Mouse (Mus musculus): ENCODE results near the gene Rftn2.

The Rftn2 gene

DNA sequence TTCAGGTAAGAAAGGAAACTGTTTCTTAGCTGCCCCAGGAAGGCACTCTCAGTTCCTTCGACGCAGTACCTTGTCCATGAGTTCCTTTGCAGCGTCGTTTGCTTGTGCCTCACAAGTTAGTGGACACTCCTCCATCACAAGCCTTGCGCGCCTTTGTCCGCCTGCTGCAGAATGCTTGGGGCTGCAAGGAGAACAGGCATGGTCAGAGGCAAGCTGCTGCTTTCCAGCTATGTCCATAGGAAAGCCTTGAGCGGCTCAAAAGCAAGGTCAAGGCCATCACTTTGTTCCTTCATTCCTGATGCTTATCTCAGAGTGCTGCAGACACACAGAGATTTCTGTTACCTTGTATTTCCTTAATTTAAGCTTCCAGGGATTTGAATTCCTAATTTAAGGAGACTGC is 15.5 kb downstream of the Rftn2 start:
- DNase-seq (ENCODE audit: low read depth, low spot score) = no peak

DNA sequence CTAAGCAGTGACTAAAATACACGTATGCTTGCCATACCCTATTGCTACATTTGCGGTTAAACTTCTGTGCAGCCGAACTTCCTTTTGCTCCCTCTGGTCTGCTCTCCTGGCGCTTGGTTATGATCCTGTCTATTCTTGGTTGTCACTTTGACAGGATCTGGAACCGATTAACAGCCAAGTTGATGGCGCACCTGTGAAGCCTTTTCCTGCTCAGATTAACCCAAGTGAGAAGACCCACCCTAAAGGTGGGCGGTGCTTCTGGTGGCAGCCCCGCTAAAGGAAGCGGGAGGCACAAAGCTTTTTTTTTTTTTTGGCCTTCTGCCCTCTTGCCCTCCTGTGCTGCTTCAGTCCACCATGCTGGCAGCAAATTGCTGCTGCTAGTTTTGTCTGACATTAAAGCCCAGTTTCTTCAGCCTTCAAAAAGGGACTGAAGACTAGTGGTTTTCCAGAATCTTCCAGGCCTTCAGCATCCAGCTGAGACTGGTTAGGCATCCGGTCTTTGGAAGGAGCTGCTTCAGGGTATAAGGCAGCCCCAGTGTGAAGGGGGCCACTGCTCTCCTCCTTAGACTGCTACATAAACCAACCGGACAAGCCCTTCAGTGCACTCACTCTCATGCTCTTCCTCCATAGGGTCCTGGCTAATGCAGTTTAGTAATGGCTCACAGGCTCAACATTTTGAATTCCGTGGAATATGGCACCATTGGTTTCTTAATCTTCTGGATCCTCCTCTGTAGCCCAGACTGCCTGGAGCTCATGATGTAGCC is 16.2 kb downstream of the Rftn2 start:
- no peak for DNase-seq (ENCODE audit: low read depth, low spot score)

DNA sequence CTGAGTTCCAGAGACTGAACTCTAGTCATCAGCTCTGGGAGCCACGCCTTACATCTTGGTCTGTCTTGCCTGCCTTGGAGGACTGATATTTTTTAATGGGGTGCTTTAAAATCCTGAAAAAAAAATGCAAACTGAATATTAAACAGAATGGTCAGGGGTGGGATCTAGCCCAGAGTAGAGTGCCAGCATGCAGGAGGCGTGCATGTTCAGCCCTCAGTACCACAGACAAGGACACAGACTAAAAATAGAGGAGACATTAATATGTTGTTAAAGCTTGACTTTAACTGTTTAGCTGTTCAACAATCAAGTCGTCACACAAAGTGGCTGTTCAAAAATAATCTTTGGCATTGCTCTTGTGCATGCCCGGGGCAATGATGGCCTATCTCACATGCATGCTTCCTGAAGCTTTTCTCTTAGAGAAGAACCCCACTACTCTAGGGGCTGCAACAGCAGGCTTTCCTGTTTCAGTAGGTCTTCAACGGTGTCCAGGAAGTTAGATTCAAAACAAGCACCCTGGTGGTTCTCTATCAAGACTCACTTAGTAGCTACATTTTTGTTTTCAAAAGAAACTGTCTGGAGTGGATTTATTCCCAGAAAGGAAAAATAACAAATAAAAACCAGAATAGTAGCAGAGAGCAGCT is 18.0 kb downstream of the Rftn2 start:
- no peak for DNase-seq (ENCODE audit: low read depth, low spot score)

DNA sequence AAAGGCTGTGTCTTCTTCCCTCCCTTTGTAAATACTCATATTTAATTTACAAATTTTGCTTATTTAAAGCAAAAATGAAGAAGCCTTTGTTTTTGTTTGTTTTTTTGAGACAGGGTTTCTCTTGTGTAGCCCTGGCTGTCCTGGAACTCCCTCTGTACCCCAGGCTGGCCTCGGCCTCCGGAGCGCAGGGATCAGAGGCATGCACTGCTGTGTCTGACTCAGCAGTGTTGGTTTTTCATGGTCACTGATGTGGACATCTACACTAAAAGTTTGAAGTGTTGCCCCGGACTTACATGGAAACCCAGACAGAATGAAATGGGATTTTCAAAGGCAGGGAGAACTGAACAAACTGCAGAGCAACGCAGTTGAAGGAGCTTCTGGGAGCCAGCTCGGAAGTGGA is 19.0 kb downstream of the Rftn2 start:
- DNase-seq (ENCODE audit: low read depth, low spot score) = no peak

DNA sequence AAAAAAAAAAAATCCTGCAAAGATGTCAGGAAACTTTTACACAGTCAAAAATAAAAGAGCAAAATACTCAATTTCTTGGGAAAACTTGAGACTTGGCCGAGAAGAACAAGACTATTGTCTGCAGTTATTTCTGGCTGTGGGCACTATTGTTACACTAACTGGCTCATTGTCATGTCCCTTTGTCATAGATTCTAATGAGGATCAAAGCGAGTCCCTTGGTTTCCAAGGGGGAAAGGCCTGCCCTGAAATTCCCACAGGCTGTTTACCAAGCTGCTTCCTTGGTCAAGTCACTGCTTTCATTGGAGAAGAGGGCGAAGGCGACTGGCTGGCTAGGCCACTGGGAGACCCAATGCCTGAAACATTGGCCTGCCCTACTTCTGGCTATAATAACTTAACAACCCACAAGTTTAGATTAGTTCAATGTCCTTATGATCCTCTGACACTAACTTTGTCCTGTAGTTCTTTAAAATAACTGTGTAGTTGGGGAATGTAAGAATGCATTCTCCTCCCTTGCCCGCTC is 20.7 kb downstream of the Rftn2 start:
- no peak for DNase-seq (ENCODE audit: low read depth, low spot score)

DNA sequence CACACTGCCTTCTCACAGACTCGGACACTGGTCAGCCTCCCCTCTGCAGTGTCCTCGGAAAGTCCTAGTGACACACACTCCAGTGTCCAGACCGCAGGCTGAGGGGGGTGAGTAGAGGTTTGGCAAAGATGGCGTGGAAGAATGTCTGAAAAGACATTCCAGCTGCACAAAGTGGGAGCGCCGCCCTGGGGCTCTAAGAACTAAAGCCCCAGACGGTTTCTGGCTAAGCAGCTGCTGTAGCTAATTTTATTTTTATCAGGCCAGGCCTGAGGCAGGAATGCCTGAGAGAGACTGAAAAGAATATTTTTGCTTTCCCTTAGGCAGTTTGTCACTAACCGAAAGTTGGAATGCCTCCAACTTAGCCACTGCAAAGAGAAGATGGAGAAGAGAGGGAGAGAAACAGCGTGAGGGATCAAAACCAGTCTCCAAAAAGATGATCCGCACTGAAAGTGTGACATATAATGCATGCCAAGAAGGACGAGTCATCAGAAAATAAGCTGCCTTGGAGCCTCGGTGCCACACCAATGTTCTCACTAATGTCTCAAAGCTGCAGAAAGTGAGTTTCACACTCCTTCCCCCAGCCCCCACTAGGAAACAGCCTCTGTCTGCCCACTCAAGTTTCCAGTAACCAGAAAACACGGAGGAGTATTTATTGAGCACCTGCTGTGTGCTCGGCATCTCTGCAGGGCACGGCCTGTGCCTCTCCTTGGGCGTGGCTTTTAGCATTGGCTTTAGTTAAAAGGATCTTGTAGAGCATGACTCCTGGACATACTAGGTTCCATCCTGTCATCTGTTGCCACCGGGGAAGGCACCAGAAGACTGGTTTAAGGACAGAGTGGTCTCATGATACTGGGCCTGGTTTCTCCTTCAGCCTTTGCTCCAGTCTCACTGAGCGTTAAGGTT is 24.5 kb downstream of the Rftn2 start:
- DNase-seq (ENCODE audit: low read depth, low spot score) = no peak

DNA sequence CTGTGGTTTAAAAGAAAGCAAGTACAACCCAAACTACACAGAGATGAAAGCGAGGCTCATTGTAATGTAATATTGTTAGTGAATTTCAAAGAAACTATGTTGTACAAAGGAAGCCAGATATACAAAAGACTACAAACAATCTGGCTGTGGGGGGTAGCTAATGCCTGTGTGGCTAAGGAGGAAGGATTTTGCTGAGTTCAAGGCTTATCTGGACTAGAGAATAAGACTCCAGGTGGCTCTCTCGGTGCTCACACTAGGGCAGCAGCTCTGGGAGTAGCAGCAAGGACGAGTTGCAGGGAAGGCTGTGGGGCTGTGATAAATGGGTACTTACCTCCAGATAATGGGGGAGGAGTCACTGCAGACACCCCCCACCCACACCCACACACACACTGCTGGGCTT is 27.9 kb downstream of the Rftn2 start:
- DNase-seq (ENCODE audit: low read depth, low spot score) = no peak

DNA sequence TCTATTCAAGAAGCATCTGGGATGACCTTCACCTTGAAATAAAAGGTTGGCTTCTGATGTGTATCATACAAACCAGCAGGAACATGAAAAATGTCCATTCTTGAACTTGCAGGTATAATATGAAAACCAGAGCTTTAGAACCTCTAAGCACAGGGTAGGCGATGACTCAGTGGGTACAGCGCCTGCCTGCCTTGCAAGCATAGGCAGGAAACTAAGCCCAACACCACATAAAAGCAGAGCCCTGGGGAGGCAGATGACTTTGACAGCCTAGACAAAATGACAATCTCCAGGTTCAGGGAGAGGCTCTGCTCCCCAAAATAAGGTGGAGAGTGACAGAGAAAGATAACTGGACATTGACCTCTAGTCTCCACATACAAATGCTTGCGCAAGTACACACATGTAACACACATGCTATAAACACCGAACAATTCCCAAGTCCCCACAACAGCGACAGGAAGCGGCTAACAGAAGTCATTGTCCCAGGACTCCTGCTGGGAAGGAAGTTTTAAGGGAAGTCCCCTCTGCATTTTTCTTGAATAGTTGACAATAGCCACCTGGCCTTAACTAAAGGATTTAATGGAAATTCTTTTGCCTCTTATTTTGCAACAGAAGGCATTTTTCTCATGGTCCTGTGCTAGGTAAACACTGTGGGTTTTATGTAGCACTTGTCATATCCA is 30.1 kb downstream of the Rftn2 start:
- DNase-seq (ENCODE audit: low read depth, low spot score) = no peak

DNA sequence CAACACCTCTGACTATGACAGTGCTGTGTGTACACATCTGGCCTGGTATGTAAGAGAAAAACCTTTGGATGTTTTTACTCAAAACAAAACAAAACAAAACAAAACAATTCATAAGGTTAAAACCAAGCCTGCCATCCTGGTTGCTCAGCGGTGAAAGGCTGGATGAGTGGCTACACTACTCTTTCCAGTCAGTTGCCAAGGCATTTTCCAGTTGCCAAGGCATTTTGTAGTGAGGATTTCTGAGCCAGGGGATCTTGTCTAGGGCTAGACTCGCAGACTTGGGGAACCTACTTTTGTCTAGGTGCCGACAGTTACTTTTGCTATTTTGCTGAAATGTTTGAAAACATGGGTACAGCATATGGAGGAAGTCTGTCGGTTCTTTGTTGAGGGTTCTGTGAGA is 31.6 kb downstream of the Rftn2 start:
- DNase-seq (ENCODE audit: low read depth, low spot score) = no peak

DNA sequence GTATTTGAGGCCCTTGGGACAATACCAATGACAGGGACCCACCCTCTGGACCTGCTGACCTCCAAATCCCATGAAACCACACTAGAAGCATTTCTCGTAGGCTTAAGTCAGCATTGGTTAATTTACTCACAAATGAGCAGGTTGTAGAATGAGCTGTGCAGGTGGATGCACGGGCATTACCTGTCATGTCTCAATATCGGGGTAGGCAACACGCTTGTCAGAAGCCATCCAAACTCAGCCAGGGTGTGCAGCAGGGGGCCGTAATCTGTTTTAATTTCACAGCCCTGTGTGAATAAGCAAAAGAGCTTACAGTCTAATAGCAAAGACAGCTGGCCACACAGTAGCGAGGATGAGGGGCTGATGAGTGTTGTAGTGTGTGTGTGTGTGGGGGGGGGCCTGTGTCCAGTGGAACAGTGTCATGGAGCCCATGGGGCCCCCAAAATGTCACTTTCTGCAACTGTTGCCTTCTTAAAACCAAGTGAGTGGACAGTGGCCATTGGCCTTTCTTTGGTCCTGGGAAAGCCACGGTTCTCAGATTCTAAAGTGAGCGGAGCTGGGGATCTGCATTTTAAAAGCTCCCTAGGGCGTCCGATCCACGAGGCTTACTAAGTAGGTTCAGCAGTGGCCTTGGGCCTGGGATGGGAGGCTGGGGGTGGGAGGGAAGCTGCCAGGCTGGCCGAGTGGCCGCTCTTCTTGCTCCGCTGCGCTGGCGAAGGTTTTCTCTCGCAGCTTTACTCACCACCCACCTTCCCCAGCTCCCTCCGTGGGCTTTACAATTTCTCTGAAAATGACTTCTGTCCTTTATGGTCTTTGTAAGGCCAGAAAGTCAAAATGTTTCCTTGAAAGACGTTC is 32.3 kb downstream of the Rftn2 start:
- DNase-seq (ENCODE audit: low read depth, low spot score) = no peak

DNA sequence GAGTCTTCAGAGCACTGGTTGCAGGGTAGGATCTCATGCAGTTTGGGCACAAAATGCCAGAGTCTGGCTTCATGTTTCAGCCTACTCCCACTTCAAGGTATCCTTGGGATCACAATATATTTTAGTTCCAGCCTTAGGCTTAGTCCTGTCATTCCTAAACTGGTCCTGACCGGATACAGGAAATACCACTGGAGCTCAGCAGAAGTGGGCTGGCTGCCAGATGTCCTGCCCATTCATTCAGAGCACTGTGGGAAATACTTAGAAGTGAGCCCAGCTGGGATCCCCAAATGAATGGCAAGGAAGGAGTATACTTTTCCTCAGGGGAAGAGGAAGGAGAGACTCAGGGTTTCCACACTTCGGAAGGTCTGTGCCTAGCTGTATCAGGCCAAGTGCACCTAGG is 33.3 kb downstream of the Rftn2 start:
- DNase-seq (ENCODE audit: low read depth, low spot score) = no peak

DNA sequence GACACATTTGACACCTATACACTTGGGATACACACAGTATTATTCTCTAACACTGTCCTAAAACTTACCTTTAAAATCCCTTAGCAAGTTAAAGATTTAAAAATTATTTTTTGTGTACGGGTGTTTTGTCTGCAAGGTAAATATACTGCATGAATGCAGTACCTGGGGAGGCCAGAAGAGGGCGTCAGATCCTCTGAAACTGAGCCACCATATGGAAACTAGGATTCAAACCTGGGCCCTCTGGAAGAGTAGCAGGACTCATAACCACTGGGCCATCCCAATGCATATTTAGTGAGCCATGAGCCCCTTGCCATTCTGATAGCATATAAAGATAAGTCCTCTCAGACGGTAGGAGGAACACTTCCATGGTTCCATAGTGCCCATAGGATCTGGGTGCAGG is 33.8 kb downstream of the Rftn2 start:
- no peak for DNase-seq (ENCODE audit: low read depth, low spot score)

DNA sequence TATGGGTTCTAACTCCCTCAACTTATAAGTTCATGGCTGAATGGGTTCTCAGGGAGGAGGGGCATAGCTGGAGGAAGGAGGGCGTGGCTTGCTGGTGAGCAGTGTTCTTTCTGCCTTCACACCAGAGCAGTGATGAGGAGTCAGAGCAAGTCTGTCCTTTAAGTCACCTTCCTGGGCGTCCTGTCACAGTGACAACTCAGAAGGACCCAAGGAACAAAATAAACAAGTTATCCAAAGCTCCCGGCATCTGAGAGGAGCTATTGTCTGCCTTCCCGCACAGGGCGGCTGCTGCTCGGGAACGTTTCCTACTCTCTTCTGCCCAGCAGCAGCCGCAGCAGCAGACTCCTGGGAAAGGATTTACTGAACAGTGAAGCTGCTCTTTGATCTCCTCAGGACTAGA is 34.6 kb downstream of the Rftn2 start:
- no peak for DNase-seq (ENCODE audit: low read depth, low spot score)

DNA sequence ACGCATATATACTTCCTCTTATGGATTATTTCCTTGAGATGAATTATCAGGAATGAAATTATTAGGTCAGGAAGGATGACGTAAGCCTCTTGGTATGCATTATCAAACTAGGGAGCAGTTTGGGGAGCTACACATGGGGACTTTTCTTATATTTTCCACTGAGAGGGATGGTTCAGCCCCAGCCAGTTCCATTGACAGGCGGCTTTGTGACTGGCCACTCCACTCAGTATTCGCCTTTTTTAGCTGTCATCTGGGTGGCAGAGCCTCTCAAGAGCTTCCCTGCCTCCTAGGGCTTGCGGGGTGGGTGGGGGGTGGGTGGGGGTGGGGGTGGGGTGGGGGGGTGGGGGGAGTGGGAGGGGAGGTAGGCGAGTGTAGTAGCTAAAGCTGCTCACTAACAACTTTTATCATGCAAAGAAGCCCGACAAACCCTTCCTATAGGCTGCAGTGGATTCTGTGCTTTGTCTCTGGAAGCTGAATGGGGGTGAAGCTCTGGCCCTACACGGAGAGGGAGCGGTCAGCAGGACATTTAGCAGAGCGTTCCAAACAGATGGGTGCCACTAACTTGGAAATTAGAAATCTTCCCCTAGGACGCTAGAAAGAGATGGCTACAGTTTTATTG is 39.9 kb downstream of the Rftn2 start:
- no peak for DNase-seq (ENCODE audit: low read depth, low spot score)

DNA sequence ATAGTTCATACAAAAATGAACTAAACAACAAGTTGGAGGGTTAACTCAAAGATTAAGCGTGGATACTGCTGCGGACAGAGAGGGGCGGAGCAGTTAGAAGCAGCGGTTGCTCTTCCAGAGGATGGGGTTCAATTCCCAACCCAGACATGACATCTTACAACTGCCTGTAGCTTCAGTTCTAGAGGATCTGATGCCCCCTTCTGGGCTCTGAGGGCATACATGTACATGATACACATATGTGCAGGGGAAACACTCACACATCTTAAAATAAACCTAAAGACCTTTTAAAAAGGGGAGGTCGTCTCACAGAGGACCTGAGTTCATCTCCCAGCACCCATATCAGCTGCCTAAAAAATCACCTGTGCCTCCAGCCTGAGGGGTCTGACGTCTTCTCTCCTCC is 40.9 kb downstream of the Rftn2 start:
- DNase-seq (ENCODE audit: low read depth, low spot score) = no peak

DNA sequence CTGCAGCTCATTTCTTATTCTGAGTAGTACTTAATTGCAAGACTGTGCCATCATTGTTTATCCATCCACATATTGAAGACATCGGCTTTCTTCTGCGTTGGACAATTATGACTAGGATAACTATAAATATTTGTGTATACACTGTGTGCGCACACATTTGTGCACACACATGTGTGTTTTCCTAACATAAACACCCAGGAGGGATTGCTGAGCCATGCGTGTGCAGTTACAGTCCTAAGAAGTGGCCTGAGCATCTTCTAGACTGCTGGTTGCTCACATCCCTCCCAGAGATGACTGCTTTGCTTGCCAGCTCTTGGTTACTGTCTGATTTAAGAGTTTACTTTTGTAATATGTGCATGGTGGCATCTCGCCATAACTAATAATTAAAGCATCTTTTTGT is 44.2 kb downstream of the Rftn2 start:
- no peak for DNase-seq (ENCODE audit: low read depth, low spot score)

DNA sequence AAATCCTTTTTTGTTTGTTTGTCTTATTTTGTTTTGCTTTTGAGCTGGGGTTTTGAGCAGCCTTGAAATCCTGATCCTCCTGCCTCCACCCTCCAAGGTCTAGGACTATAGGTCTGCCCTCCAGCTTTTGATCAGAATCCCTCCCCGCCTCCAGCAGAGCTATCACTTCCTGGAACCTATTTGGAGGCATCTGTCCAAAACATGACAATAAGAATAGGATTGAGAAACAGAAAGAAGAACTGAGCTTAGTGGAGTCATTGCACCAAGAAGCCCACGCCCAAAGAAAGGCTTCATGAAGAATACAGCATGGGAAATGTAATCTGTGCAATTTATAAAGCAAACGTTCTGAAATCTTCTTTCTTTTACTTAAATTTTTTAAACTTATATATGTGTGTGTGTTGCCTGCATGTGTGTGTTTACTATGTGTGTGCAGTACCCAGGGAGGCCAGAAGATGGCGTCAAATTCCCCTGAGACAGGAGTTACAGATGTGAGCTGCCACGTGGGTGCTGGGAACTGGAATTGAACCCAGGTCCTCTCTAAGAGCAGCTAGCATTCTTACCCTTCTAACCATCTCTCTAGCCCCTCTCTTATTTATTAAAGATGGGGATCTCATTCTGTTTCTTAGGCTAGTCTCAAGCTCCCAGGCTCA is 46.5 kb downstream of the Rftn2 start:
- no peak for DNase-seq (ENCODE audit: low read depth, low spot score)

DNA sequence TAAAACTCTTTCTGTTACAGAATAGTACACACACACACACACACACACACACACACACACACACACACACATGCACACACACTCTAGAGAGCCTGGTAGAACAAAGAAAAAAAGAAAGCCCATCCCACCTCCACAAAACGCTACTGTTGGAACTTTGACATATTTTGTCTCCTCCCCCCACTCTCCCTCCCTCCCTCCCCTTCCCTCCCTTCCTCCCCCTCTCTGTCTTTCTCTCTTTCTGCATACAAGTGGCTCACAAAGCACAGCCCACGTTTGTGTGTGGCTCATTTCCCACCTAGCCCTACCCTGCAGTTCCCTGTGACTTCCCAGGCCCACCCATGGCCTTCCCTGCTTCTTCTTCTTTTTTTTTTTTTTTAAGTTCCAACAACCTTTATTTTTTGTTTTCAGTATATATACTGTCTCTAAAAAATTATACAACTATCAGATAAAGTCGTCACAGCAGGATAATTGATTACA is 52.0 kb downstream of the Rftn2 start:
- DNase-seq (ENCODE audit: low read depth, low spot score) = no peak

DNA sequence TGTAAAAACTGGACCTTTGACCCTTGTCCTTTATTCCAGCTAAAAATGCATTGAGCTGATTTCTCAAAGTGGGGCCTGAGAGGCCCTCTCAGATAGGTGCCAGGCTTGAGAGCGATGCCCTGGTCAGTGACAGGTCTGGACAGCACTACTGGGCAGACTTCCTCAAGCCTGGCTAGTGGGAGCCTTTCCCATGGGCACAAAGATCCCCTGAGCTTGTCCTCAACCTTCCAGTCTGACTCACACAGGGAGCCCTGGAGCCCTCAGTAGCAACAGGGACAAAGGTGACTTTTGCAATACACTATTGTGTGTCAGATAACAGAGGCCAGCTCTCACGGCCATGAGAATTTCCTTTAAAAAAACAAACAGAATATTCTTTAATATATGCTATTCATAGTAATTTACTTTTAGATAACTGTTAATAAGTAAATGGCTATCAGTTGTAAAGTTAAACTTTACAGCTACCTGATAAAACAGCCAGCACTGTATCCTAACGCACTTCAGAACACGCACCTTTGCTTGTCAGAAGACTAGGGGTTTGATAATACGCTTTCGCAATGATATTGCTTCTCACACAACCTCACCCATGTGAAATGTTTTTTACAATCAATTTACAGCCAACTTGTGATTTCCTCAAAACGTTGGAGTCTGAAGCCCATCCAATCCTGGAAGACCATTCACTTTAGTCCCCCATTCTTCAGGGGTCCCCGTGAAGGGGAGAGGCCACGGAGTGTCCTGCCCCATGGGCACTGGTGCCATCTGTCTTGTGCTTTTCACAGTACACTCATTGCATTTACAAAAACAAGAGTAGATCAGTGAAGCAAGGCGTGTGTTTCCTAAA is 52.6 kb downstream of the Rftn2 start:
- no peak for DNase-seq (ENCODE audit: low read depth, low spot score)

All from retina, postnatal 7 days (tissue).